Mouse (Mus musculus) hindbrain, embryonic 12.5 days (tissue): ENCODE results near the gene Kat2b. TPM values are rescaled to one million over a fixed set of nuclear protein-coding genes. Genes with fewer than 3 reads are reported as not detected.
A peak's percentile ranks its signal among the peaks of the same experiment; 100 is the strongest.
"Not testable (repeated sequence)": the region's sequence is repeated elsewhere in the genome, so short reads cannot be mapped to it uniquely, and the experiment has no call there.

Experiments
- ATAC-seq: fragments of 200-750 bp; cut with Nextera tagmentation; 2 replicates; pipeline ENCODE4 v1.8.0; 2017; ENCODE audit warnings: moderate TSS enrichment; ENCODE audit not compliant: low FRiP score
- H3K27ac ChIP-seq: fragments of 300-500 bp; sonication (generic); 2 replicates; pipeline ENCODE4 v1.5.1; 2016; ENCODE audit warnings: mild to moderate bottlenecking
- H3K27me3 ChIP-seq: fragments of 300-500 bp; sonication (generic); 2 replicates; pipeline ENCODE4 v1.6.1; 2016; ENCODE audit warnings: mild to moderate bottlenecking
- H3K36me3 ChIP-seq: fragments of 300-500 bp; sonication (generic); 2 replicates; pipeline ENCODE4 v1.6.1; 2016; ENCODE audit warnings: mild to moderate bottlenecking
- H3K4me1 ChIP-seq: fragments of 300-500 bp; sonication (generic); 2 replicates; pipeline ENCODE4 v1.6.1; 2016
- H3K4me2 ChIP-seq: fragments of 300-500 bp; sonication (generic); replicated peaks from 2 replicates; pipeline ENCODE4 v1.6.1; 2016; ENCODE audit warnings: mild to moderate bottlenecking
- H3K4me3 ChIP-seq: fragments of 300-500 bp; sonication (generic); 2 replicates; pipeline ENCODE4 v1.5.1; 2016; ENCODE audit warnings: mild to moderate bottlenecking
- H3K9ac ChIP-seq: fragments of 300-500 bp; sonication (generic); 2 replicates; pipeline ENCODE4 v1.6.1; 2016; ENCODE audit warnings: mild to moderate bottlenecking, moderate library complexity
- H3K9me3 ChIP-seq: fragments of 300-500 bp; sonication (generic); replicated peaks from 2 replicates; pipeline ENCODE4 v1.6.1; 2016; ENCODE audit warnings: mild to moderate bottlenecking
- WGBS: fragments of 180-500 bp; shearing (Covaris S2); methylation state at CpG from one replicate; pipeline ENCODE4 v1.1.7; 2016; 5-methylcytosine and 5-hydroxymethylcytosine counted together
- polyA plus RNA-seq: library from polyadenylated mRNA; unstranded; fragments of >200 nt; fragmentation: Nextera tagmentation; extraction: Ambion mirVana; gene quantifications from 2 replicates; pipeline ENCODE4 v1.2.1, GENCODE M21; 2016

The Kat2b gene
- polyA plus RNA-seq: 5.3 and 5.8 TPM in 2 replicates

GRCm38 (mm10) chr17:53566161-53566918 lies at the start of gene Kat2b:
Kat2b (plus strand) TSS chr17:53566861.
- Histone ChIP-seq H3K4me2 (peak within 1 kb of the TSS; percentile 89), H3K27ac (peak within 1 kb of the TSS; percentile 98), H3K4me3 (peak within 1 kb of the TSS; percentile 96), H3K9ac (peak within 1 kb of the TSS; percentile 97), H3K36me3 (no peaks in the 10 kb centered on the region), H3K4me1 (peaks cover 27% of the 10 kb centered on the region), H3K9me3 (no peaks in the 10 kb centered on the region), H3K27me3 (no peaks in the 10 kb centered on the region)
- 2% methylated on average over 20 of the region's 20 CpGs for WGBS
- no peak for ATAC-seq

DNA sequence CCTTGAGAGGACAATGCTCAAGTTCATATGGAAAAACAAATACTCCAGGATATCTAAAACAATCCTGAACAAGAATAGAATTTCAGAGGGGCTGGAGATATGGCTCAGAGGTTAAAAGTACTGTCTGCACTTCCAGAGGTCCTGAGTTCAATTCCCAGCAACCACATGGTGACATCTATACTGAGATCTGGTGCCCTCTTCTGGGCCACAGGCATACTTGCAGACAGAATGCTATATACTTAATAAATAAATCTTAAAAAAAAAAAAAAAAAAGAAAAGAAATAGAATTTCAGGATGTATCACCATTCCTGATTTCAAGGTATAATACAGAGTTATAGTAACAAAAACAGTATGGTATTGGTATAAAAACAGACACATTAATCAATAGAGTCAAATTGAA lies 47.3 kb upstream of the Kat2b start:
- Histone ChIP-seq H3K36me3 (0 out of 2 replicates have a peak, but pooled peaks cover 3% of the 10 kb centered on the region), H3K27ac (no peak overlapping the region), H3K4me3 (no peak overlapping the region), H3K27me3 (no peaks in the 10 kb centered on the region), H3K9me3 (no peaks in the 10 kb centered on the region), H3K4me1 (no peaks in the 10 kb centered on the region), H3K9ac (no peak overlapping the region), H3K4me2 (no peak overlapping the region)
- no peak for ATAC-seq

- Histone ChIP-seq H3K36me3 (no peaks in the 10 kb centered on the region), H3K4me2 (no peak overlapping the region), H3K4me3 (no peak overlapping the region), H3K9ac (no peak overlapping the region), H3K4me1 (no peaks in the 10 kb centered on the region), H3K9me3 (no peaks in the 10 kb centered on the region), H3K27ac (no peak overlapping the region), H3K27me3 (no peaks in the 10 kb centered on the region)
- ATAC-seq: no peak
Observed at GRCm38 (mm10) chr17:53520509-53520908, 46.2 kb upstream of the Kat2b start.

- Histone ChIP-seq H3K27me3 (no peaks in the 10 kb centered on the region), H3K4me1 (no peaks in the 10 kb centered on the region), H3K27ac (no peak overlapping the region), H3K4me2 (no peak overlapping the region), H3K9me3 (no peaks in the 10 kb centered on the region), H3K36me3 (no peaks in the 10 kb centered on the region), H3K4me3 (no peak overlapping the region), H3K9ac (no peak overlapping the region)
- ATAC-seq: no peak
- WGBS: 91% methylated on average over 2 of the region's 2 CpGs
Observed at GRCm38 (mm10) chr17:53528034-53528433, 38.6 kb upstream of the Kat2b start.

DNA sequence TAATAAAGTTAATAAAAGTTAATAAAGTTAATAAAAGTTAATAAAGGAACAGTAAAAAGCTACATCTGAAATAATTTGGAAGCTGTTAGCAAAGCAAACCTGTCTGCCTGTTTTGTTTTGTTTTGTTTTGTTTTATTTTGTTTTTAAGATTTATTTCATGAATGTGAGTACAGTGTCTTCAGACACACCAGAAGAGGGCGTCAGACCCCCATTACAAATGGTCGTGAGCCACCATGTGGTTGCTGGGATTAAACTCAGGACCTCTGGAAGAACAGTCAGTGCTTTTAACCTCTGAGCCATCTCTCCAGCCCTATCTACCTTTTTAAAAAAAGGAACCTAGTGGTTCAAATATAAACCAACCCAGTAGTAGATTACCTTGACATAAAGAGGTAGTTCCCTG lies 35.5 kb upstream of the Kat2b start:
- Histone ChIP-seq H3K4me1 (no peaks in the 10 kb centered on the region), H3K4me2 (no peak overlapping the region), H3K27ac (no peak overlapping the region), H3K4me3 (no peak overlapping the region), H3K9me3 (no peaks in the 10 kb centered on the region), H3K27me3 (no peaks in the 10 kb centered on the region), H3K9ac (no peak overlapping the region), H3K36me3 (no peaks in the 10 kb centered on the region)
- no peak for ATAC-seq
- 60% methylated on average over 2 of the region's 2 CpGs for WGBS

GRCm38 (mm10) chr17:53532425-53532824 lies 34.2 kb upstream of the Kat2b start:
- H3K9ac ChIP-seq: no peak overlapping the region
- ATAC-seq: no peak
- no peaks in the 10 kb centered on the region for H3K9me3 ChIP-seq
- no peak overlapping the region for H3K4me3 ChIP-seq
- no peak overlapping the region for H3K27ac ChIP-seq
- H3K4me1 ChIP-seq: no peaks in the 10 kb centered on the region
- no peaks in the 10 kb centered on the region for H3K27me3 ChIP-seq
- no peak overlapping the region for H3K4me2 ChIP-seq
- no peaks in the 10 kb centered on the region for H3K36me3 ChIP-seq
- 87% methylated on average over 2 of the region's 2 CpGs for WGBS

DNA sequence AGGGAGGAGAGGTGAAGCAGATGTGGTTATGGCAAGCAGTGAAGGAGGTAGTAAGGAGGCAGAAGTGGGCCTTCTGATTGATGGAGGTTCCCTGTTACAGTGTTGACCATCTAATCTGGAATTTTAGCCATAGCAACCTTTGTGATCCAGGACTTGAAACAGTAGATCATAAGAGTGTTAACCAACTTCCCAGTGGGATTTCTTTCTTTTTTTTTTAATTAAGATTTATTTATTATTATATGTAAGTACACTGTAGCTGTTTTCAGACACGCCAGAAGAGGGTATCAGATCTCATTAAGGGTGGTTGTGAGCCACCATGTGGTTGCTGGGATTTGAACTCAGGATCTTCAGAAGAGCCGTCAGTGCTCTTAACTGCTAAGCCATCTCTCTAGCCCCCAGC lies 27.3 kb upstream of the Kat2b start, which contains the start of gene Pp2d1:
TSS of gene Pp2d1 (minus strand) at position 101 of the 400 bp plus-strand sequence.
- not testable (repeated sequence) for H3K4me3 ChIP-seq, H3K27ac ChIP-seq, ATAC-seq, H3K9me3 ChIP-seq, H3K4me1 ChIP-seq, H3K9ac ChIP-seq, H3K36me3 ChIP-seq, H3K4me2 ChIP-seq, H3K27me3 ChIP-seq
- 84% methylated on average over 2 of the region's 2 CpGs for WGBS

- Histone ChIP-seq H3K27ac (no peak overlapping the region), H3K27me3 (no peaks in the 10 kb centered on the region), H3K36me3 (no peaks in the 10 kb centered on the region), H3K4me3 (no peak overlapping the region), H3K4me1 (0 out of 2 replicates have a peak, but pooled peaks cover 2% of the 10 kb centered on the region), H3K9ac (no peak overlapping the region), H3K4me2 (no peak overlapping the region), H3K9me3 (no peaks in the 10 kb centered on the region)
- ATAC-seq: no peak
- WGBS: 91% methylated on average over 4 of the region's 4 CpGs
Observed at GRCm38 (mm10) chr17:53542536-53542935, 24.1 kb upstream of the Kat2b start.

- Histone ChIP-seq H3K9me3 (no peaks in the 10 kb centered on the region), H3K9ac (no peak overlapping the region), H3K4me2 (no peak overlapping the region), H3K4me3 (no peak overlapping the region), H3K27ac (no peak overlapping the region), H3K27me3 (no peaks in the 10 kb centered on the region), H3K4me1 (0 out of 2 replicates have a peak, but pooled peaks cover 2% of the 10 kb centered on the region), H3K36me3 (no peaks in the 10 kb centered on the region)
- 67% methylated on average over 9 of the region's 9 CpGs for WGBS
- ATAC-seq: no peak
Observed at GRCm38 (mm10) chr17:53543591-53544324, 22.9 kb upstream of the Kat2b start.

GRCm38 (mm10) chr17:53551306-53552299 lies 15.1 kb upstream of the Kat2b start:
- no peaks in the 10 kb centered on the region for H3K9me3 ChIP-seq
- no peaks in the 10 kb centered on the region for H3K36me3 ChIP-seq
- 50% methylated on average over 8 of the region's 8 CpGs for WGBS
- peak; percentile 48; the same call in 1 of the 2 replicates for ATAC-seq
- H3K27me3 ChIP-seq: no peaks in the 10 kb centered on the region
- no peaks in the 10 kb centered on the region for H3K4me1 ChIP-seq
- no peak overlapping the region for H3K4me2 ChIP-seq
- H3K4me3 ChIP-seq: no peak overlapping the region
- no peak overlapping the region for H3K9ac ChIP-seq
- H3K27ac ChIP-seq: no peak overlapping the region

DNA sequence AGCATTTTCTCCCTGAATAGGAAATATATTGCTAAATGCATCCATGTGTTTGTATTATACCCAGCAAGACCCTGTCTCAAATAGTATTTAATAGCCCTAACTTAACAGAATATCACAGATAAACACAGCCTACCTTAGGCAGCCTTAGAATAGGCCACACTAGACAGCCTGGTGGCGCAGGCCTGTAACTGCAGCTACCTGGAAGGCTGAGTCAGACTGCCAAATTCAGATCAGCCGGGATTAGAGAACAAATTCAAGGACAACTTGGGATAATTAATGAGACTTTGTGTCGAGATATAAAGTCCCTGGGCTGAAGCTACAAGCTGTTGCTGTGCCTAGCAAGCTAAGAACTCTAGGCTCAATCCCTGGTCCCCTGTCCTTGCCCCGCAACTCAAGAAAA lies 12.6 kb upstream of the Kat2b start:
- WGBS: 79% methylated on average over 4 of the region's 4 CpGs
- Histone ChIP-seq H3K9ac (no peak overlapping the region), H3K4me1 (no peaks in the 10 kb centered on the region), H3K9me3 (no peaks in the 10 kb centered on the region), H3K4me2 (no peak overlapping the region), H3K36me3 (no peaks in the 10 kb centered on the region), H3K27ac (no peak overlapping the region), H3K4me3 (no peak overlapping the region), H3K27me3 (no peaks in the 10 kb centered on the region)
- ATAC-seq: no peak

DNA sequence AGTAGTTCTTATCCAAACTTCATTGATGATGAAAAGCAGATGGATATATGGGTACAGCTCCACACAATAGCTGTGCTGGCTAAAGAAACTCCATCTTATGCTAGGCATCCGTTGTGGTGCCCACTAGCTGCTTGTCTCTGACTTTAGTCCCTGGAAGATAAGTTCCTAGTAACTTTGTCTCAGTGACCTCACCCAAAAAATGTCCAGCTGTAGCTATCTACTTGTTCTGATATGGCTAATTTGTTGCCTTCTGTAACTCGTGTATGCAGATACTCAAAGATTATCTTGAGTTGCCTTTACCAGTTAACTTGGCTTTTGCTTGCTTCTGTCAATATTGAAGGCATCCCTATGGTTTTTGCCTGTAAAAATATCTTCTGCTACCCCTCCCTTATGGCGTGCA lies 11.8 kb upstream of the Kat2b start:
- WGBS: 78% methylated on average over 3 of the region's 3 CpGs
- Histone ChIP-seq H3K4me2 (no peak overlapping the region), H3K27me3 (no peaks in the 10 kb centered on the region), H3K36me3 (no peaks in the 10 kb centered on the region), H3K9me3 (no peaks in the 10 kb centered on the region), H3K9ac (no peak overlapping the region), H3K4me3 (no peak overlapping the region), H3K4me1 (no peaks in the 10 kb centered on the region), H3K27ac (no peak overlapping the region)
- ATAC-seq: no peak
